8 mouse cellular contexts compared by ENCODE assay signal in the genomic region with DNA sequence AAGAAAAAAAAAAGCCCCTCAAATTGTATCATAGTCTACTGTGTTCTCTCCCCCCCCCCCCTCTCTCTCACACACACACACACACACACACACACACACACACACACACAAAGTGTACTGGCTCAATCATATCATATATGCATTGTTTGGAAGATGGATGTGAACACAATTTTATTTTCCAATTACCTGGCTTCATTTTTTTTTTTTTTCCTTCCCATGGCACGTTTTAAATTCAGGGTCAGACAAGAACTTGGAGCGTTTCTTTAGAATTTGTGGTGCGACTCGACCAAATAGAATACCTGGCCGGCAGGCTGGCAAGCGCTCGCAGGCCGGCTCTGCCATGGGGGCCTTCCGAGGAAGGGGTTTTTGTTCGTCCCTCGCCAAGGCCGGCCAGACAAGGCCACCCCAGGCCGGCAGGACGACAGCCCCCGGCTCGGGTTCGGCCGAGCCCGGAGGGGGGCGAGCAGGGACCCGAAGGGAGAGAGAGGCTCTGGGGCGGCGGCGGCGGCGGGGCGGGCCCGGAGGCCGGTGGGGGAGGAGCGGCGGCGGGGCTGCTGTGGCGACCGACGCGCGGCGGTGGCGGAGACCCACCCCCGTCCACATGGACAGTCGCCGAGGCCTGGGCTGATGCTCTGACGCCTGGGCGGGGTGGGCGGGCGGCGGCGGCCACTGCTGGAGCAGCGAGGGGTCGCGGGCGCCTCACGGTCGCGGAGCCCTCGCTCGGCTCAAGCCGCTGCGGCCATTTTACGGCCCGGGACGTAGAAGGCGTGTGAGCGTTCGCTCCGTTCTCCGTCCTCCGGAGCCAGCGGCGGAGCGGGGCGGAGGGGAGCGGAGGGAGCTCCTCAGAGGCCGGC. TPM values are rescaled to one million over a fixed set of nuclear protein-coding genes. Genes with fewer than 3 reads are reported as not detected.
DNase-seq lines count a peak whose midpoint lies in the region; ATAC-seq lines count a peak whose summit lies in the region.

Gene Senp6, plus strand, starts transcription at position 537 of the 854 bp plus-strand sequence.

- H3K4me3 ChIP-seq in hindbrain, embryonic 16.5 days (ENCODE audit: low read length), result peak within 1 kb of the TSS; percentile 68

- H3K9me3 ChIP-seq in hindbrain, embryonic 16.5 days (ENCODE audit: control insufficient read depth, low read length), result no peaks in the 10 kb centered on the region

- H3K4me1 ChIP-seq in hindbrain, embryonic 16.5 days (ENCODE audit: control insufficient read depth, insufficient read depth, low read depth, low read length), result peaks cover 13% of the 10 kb centered on the region

- H3K36me3 ChIP-seq in hindbrain, embryonic 16.5 days (ENCODE audit: control insufficient read depth, insufficient read depth, low read length), result no peaks in the 10 kb centered on the region

- intact Hi-C loops in left cerebral cortex, postnatal 14 days (cut with DNase I), result no loop called here

- peak; percentile 52 for DNase-seq in adipocyte (ENCODE audit: low spot score)
- peak in 1 of 2 experiments; percentile 41 for DNase-seq in gastrocnemius, adult 8-10 months (ENCODE audit: low spot score in 2 of 2)
- peak in 1 of 2 experiments; percentile 45 for DNase-seq in left cerebral cortex, postnatal 14 days (ENCODE audit: low spot score in 2 of 2)
- DNase-seq in right cerebral cortex, postnatal 4 days, result peak; percentile 75
- peak; percentile 73 to 76 for DNase-seq in urinary bladder, postnatal 4 days (ENCODE audit: low spot score in 2 of 2)

- peak within 1 kb of the TSS; percentile 63 for H3K4me2 ChIP-seq in hindbrain, embryonic 16.5 days (ENCODE audit: low read length)

- H3K27me3 ChIP-seq in hindbrain, embryonic 16.5 days (replicated peaks; ENCODE audit: control insufficient read depth, insufficient read depth, low read length), result no peaks in the 10 kb centered on the region

- H3K9ac ChIP-seq in hindbrain, embryonic 16.5 days (ENCODE audit: low read depth, low read length), result peak within 1 kb of the TSS; percentile 94

- under 1% methylated on average over 56 of the region's 74 CpGs for WGBS in hindbrain, embryonic 16.5 days

- peak; percentile 58 for ATAC-seq in common myeloid progenitor, adult 5-6 weeks (replicated peaks; ENCODE audit: low read depth, poor library complexity, severe bottlenecking)
- ATAC-seq in hindbrain, embryonic 16.5 days, result peak; percentile 91
- peak; percentile 70 for ATAC-seq in megakaryocyte progenitor cell, adult 5-6 weeks (replicated peaks; ENCODE audit: poor library complexity)

- H3K27ac ChIP-seq in hindbrain, embryonic 16.5 days (ENCODE audit: low read depth, low read length), result peak within 1 kb of the TSS; percentile 99

RNA-seq across cellular contexts. Expression of gene Senp6, which starts in this region (rescaled TPM):
- total RNA-seq in common myeloid progenitor, adult 5-6 weeks (2017), result 203 and 226 TPM in 2 replicates
- 10 to 100 TPM; 56.7 to 70.5 (median 62.9) TPM for total RNA-seq in gastrocnemius, adult 8-10 months (2022)
- polyA plus RNA-seq in hindbrain, embryonic 16.5 days (2015; fragmentation: Nextera tagmentation; extraction: Ambion mirVana), result 36.5 and 43.8 TPM in 2 replicates
- total RNA-seq in left cerebral cortex, postnatal 14 days (2021), result 10 to 100 TPM; 95.9 to 97.9 TPM
- total RNA-seq in megakaryocyte progenitor cell, adult 5-6 weeks (2015), result 164 and 192 TPM in 2 replicates
- 114 and 150 TPM in 2 replicates for total RNA-seq in megakaryocyte progenitor cell, adult 5-6 weeks (2017)
